Mouse (Mus musculus) telencephalon, adult 2 months (tissue): ENCODE measurements around the gene Plod3.

Source experiments
- DNase-seq: peaks from one replicate; pipeline ENCODE4 v3.0.0-alpha.2; 2011; ENCODE audit warnings: low read depth, low spot score

The Plod3 gene

GRCm38 (mm10) chr5:136962966-136963540 lies 23.8 kb upstream of the Plod3 start:
- DNase-seq = no peak

GRCm38 (mm10) chr5:136965210-136965609 lies 21.6 kb upstream of the Plod3 start:
- no peak for DNase-seq

- DNase-seq = no peak
These were observed 21.1 kb upstream of the Plod3 start for GRCm38 (mm10) chr5:136965686-136966085.

- no peak for DNase-seq
These were observed 20.5 kb upstream of the Plod3 start, which contains the start of gene Cldn15 for GRCm38 (mm10) chr5:136966331-136966730. Gene Cldn15, plus strand, starts transcription at chr5:136966616.

DNA sequence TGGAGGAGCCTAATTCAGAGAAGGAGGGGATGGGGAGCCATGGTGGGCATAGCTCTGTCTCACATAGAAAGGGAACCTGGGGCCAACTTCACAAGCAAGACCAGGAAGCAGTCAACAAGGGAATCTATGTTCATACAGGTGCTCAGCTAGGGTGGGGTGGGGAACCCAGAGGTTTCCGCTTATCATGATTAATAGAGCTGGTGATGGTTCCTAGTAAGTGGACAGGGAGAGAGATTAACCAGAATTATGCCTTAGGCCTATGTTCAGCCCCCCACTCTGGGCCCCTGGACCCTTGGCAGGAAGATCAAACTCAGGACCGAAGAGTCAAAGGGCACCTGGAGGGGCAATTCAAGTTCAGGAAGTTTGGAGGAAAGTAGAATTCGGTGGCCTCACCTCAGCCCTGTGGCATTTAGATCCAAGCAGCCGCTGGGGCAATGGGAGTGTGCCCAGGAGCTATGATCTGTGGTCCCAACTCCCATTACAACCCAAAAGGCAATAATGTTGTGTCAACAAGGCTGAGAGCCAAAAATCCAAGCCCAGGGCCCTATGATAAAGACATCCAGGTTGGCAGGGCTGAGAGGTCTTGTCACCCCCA lies 19.9 kb upstream of the Plod3 start:
- no peak for DNase-seq

DNA sequence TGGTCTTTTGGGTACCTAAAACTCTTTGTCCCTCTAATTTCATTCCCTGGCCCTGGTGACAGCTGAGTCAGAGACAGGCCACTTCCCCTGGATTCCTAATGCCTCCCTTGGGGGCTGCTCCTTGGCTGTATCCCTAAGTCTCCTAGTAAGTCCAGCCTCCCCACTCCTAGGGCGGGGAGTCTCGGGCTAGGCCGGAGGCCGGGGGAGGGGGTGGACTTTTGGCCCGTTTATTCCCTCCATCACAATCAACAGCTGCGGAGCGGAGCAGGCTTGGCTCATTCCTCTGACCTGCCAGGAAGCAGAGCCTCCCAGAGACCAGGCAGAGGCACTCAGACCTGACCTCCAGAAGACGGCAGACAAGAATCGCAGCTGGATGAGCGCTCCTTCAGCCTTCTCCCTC lies 19.2 kb upstream of the Plod3 start:
- DNase-seq = no peak

- DNase-seq = no peak
These were observed 16.1 kb upstream of the Plod3 start for GRCm38 (mm10) chr5:136970703-136971102.

- DNase-seq = no peak
These were observed 13.1 kb upstream of the Plod3 start for GRCm38 (mm10) chr5:136973670-136974069.

GRCm38 (mm10) chr5:136977769-136978168 lies 9.1 kb upstream of the Plod3 start:
- no peak for DNase-seq

- no peak for DNase-seq
These were observed 7.1 kb upstream of the Plod3 start for GRCm38 (mm10) chr5:136979762-136980161.

DNA sequence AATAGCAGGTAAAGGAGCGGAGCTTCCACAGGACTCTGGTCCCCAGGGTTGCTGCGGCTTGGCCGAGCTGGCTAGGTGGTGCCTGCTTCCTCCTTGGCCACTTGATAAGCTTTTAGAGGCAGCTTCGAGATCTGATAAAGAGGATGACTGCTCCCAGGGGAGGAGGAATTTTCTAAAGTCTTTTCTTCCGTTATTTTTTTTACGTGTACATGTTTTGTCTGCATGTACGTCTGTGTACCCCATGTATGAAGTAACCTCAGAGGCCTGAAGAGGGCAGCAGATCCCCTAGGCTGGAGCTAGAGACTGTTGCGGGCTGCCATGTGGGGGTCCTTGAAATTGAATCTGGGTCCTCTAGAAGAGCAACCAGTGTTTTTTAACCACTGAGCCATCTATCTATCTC lies 5.8 kb upstream of the Plod3 start:
- DNase-seq = no peak

- no peak for DNase-seq
These were observed 4.4 kb upstream of the Plod3 start for GRCm38 (mm10) chr5:136982338-136982930.

DNA sequence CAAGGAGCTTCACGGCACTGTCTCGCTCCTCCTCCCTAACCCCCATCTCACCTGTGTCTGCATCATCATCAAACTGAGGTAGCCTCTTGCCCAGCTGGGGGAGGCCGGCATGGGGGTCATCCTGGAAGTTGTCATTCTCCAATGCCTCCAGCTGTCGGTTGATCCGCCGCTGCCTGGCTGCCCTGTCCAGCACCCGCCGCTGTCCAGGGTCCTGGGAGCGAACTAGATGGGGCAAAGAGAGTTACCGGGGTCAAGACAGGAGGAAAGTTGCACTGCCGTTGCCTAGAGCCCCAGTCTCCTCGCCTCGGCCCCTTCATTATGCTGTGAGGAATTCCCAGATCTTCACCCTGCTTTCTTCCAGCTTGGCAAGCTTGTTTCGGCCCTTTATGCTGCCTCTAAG lies 2.0 kb upstream of the Plod3 start:
- no peak for DNase-seq

- DNase-seq = peak; percentile 50
These were observed 517 bp downstream of the Plod3 start for GRCm38 (mm10) chr5:136987138-136987933.

- no peak for DNase-seq
These were observed 1.1 kb downstream of the Plod3 start, which contains the start of gene Znhit1 for GRCm38 (mm10) chr5:136987934-136988271. Gene Znhit1, minus strand, starts transcription at chr5:136988021.

DNA sequence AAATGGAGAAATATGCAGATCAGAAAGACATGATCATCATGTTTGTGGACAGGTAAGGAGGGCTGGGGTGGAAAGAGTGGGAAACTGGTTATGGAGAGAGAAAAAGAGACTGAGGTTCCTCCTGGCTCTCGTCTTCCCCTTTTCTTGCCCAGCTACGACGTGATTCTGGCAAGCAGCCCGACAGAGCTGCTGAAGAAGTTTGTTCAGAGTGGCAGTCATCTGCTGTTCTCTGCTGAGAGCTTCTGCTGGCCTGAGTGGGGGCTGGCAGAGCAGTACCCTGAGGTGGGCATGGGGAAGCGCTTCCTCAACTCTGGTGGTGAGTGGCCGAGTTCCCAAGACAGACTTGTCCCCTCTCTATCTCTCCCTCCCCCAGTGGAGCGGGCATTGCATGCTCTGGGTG lies 1.6 kb downstream of the Plod3 start:
- no peak for DNase-seq

GRCm38 (mm10) chr5:136989801-136990200 lies 3.0 kb downstream of the Plod3 start:
- DNase-seq = no peak

- no peak for DNase-seq
These were observed 12.6 kb downstream of the Plod3 start for GRCm38 (mm10) chr5:136999449-136999848.

DNA sequence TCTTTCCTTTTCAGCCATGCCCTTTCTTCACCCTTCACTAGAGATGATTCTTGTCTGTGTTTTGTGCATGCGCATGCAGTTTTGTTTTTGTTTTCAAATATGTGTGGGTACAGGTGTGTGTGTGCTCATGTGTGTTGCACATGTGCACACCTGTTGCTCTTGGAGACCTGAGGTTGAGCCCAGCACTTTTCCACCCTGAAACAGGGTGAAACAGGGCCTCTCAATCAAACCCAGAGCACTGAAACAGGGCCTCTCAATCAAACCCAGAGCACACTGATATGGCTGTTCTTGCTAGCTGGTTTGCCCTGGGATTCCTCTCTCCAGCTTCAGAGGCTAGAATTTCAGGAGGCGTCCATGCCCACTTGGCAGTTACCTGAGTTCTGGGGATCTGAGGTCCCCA lies 13.8 kb downstream of the Plod3 start:
- DNase-seq = no peak

DNA sequence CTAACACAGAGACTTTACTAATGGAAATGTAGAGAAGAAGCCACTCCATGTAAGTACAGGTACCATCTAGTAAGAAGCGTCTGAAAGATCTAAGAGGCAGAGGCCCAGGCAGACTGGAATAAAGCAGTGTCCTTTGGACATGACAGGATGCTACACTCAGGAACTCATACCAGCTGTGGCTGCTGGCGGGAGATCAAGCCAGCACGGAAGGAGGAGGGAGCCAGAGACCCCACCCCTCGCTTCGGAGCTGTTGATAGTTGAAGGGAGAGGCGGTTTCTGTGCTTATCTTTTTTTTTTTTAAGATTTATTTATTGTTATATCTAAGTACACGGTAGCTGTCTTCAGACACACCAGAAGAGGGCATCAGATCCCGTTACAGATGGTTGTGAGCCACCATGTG lies 20.5 kb downstream of the Plod3 start:
- no peak for DNase-seq

DNA sequence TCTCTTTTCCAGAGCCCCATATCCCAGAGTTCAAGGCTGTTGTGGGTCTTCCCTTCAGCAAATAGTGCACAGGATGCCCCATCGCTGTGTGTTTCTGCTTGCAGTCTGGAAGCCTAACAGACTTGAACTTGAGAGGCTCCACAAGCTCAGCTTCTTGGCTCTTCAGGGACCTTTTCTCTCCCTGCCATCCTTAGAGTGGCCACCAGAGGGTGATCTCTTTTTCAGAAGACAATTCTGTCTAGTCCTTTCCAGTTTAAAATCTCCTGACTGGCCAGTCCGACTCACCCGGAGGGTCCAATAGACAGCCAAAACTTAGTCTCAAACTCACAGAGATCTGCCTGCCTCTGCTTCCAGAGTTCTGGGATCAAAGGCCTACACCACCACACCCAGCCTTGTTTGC lies 23.2 kb downstream of the Plod3 start:
- no peak for DNase-seq

GRCm38 (mm10) chr5:137012401-137012950 lies 25.7 kb downstream of the Plod3 start:
- no peak for DNase-seq
